Mouse (Mus musculus) layer of hippocampus, adult 2 months (tissue): ENCODE measurements around the gene Dcun1d2. TPM values are rescaled to one million over a fixed set of nuclear protein-coding genes. Genes with fewer than 3 reads are reported as not detected.

Experiments used
- DNase-seq, 2 experiments: peaks; one replicate each; pipeline ENCODE4 v3.0.0; 2022; ENCODE audit warnings: low spot score in 2 of 2
- H3K27ac ChIP-seq: fragments of 200-600 bp; 2 replicates; pipeline ENCODE4 v1.8.1; 2022
- H3K4me3 ChIP-seq: fragments of 200-600 bp; 2 replicates; pipeline ENCODE4 v1.8.1; 2022; ENCODE audit warnings: mild to moderate bottlenecking
- CTCF ChIP-seq: fragments of 200-600 bp; conservative IDR thresholded peaks from 2 replicates; pipeline ENCODE4 v1.8.1; 2022; ENCODE audit warnings: antibody characterized with exemption, mild to moderate bottlenecking, moderate library complexity
- total RNA-seq, 2 experiments: library from RNA; stranded (reverse); gene quantifications; 2 replicates each; pipeline ENCODE4 v1.2.3; 2021

Gene Dcun1d2
- total RNA-seq, 2 experiments from 2014 or later, result 36.4 to 40.1 TPM

DNA sequence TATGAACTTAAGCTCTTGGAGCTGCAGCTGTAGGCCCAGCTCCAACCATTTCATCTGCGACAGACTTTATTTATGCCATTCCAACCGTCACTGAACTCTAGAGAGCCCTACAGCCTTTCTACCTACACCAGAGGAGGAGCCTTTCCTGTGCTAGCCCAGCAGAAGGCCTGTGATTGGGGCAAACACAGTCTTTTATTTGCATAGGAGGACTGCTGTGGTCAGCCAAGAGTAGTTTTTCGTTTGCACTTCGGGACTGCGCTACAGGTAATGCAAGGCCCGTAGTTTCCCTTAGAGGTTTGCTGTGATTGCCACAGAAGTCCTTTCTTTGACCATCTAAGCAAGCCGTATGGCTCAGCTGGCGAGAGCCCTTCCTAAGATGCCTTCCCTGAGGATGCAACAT lies 71.5 kb downstream of the Dcun1d2 start:
- Histone ChIP-seq H3K4me3 (no peak overlapping the region), H3K27ac (no peak overlapping the region)
- TF ChIP-seq CTCF, result no peak
- DNase-seq, result no peak

DNA sequence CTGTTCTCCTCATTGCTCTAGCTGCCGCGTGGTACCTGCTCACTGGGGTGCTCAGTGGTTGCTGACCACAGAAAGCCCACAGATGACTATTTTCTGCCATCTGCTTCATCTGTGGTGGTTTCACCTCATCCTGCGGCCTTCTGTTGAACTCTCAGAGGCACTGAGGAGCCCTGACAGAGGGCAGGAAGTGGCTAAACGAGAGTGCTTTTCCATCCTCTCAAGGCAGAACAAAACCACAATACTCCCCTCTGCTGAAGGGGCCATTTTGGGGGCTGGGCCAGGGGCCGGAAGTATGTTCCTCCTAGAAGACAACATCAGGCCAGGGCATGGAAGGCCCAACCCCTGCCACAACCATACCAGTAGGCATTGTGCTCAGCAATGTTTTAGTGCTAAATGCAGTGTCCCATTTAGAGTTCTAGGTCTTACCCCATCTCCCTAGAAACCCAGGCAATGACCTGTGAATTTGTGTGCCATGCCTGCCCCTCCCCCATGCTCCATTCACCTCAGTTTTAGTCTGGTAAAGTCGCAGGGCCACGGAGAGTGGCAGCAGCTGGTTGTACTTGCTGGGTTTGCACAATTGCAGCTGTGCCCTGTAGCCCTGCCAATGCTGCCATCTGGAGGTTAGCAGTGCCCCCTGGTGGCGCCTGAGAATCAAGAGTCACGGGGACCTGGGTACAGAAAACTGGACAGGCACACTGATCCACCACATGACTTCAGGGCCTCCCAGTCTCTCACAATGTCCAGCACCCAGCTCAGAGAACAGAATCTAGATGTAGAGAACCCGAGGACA lies 74.3 kb downstream of the Dcun1d2 start:
- peak; percentile 88 for TF ChIP-seq CTCF
- H3K4me3 ChIP-seq, result no peak overlapping the region
- DNase-seq, result peak; percentile 77 to 89
- peak overlapping the region; percentile 7; the same call in 1 of the 2 replicates for H3K27ac ChIP-seq

DNA sequence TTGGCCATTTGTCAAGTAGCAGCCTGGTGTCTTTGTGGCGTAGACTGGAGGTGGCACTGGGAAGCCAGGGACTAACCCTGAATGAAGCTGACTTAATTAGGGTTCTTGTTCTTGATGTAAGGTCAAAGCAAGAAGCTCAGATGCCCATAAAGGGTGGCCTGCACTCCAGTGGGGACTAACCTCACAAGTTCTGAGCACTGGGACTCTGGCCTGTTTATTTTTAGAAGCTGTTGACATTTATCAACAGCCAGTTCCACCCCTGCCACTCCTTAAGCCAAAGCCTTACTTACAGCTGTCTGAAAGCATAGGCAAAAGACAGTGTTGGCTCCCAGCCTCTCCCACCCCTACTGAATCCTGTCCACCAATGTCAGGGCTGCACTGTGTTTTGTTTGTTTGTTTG lies 78.2 kb downstream of the Dcun1d2 start:
- no peak for TF ChIP-seq CTCF
- DNase-seq, result no peak
- no peak overlapping the region for H3K27ac ChIP-seq
- H3K4me3 ChIP-seq, result no peak overlapping the region

DNA sequence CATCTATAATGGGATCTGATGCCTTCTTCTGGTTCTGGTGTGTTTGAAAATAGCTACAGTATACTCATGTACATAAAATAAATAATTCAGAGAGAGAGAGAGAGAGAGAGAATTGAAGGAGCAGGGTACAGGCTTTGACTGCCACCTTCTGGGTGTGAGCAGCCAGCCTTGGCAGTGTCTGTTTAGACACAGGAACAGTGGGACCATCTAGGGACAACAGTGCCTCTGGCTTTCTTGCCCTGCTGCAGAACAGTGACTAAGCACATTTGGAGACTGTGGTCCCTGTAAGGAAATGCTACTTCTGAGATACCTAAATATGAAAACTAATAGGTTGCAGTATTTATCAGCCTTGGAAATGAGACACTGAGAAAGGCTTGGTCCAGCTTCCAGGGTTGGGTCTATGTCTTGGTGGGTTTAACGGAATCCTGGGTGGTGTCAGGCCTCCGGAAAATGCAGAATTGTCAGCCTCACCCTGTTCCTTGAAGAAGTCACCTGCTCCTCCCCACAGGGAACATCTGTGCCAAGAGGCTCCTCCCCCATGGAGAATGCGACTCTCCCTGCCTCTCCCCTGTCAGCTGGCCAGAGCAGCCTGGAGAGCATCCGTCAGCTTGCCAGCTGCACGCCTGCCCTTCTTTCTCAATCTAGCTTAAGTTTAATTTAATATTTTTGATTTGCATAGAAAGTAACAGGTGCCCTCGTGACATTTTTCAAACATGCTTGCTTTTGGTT lies 79.1 kb downstream of the Dcun1d2 start:
- H3K4me3 ChIP-seq, result no peak overlapping the region
- TF ChIP-seq CTCF, result peak; percentile 62
- no peak overlapping the region for H3K27ac ChIP-seq
- no peak for DNase-seq

DNA sequence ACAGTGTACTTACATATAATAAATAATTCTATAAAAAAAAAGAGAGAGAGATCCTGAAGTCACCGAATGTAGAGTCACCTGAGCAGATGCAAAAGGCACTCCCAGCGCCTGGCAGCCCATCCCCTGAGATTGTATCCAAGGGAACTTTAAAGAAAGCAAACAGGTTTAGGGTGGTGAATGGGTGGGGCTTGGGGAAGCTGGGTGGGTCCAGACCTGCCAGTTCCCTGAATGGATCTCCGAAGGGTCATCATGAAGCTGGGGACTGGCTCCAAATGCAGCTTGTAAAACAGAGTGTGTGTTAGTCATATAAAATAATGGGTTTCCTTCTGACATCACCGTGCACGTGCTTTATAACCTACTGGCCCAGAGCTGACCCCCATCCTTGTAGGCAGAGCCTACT lies 81.6 kb downstream of the Dcun1d2 start:
- no peak overlapping the region for H3K4me3 ChIP-seq
- TF ChIP-seq CTCF, result no peak
- no peak overlapping the region for H3K27ac ChIP-seq
- no peak for DNase-seq

Other genes with a start within 250 kb of the Dcun1d2 start
- gene Proz, start 227.2 kb downstream of the Dcun1d2 start, total RNA-seq, result not detected
- 10 to 100 TPM; 28.2 to 30.7 TPM for gene Pcid2, start 182.7 kb downstream of the Dcun1d2 start, total RNA-seq
- 10 to 100 TPM; 60.1 to 60.8 TPM for gene Cul4a, start 182.5 kb downstream of the Dcun1d2 start, total RNA-seq
- gene Lamp1, start 129.0 kb downstream of the Dcun1d2 start, total RNA-seq, result 100 to 1,000 TPM; 241 to 248 TPM
- 1 to 10 TPM; 4.0 to 4.1 TPM for gene Grtp1, start 87.5 kb downstream of the Dcun1d2 start, total RNA-seq
- 1 to 10 TPM in 1 of 2 experiments, under 1 TPM in 1; 0.67 to 1.1 TPM for gene Adprhl1, start 34.0 kb downstream of the Dcun1d2 start, total RNA-seq
- gene Tmco3, start 59 bp upstream of the Dcun1d2 start, total RNA-seq, result 10 to 100 TPM; 42.8 to 42.9 TPM
- gene Tfdp1, start 50.6 kb upstream of the Dcun1d2 start, total RNA-seq, result 10 to 100 TPM; 66.1 to 66.7 TPM
- gene Atp4b, start 108.7 kb upstream of the Dcun1d2 start, total RNA-seq, result not detected
- not detected for gene Grk1, start 117.0 kb upstream of the Dcun1d2 start, total RNA-seq
- 1 to 10 TPM; 5.2 TPM for gene Tmem255b, start 147.1 kb upstream of the Dcun1d2 start, total RNA-seq
- gene Gas6, start 206.4 kb upstream of the Dcun1d2 start, total RNA-seq, result 10 to 100 TPM; 81.2 to 85.1 TPM